Comparison of ENCODE assay signal across 25 mouse cellular contexts in the genomic region with DNA sequence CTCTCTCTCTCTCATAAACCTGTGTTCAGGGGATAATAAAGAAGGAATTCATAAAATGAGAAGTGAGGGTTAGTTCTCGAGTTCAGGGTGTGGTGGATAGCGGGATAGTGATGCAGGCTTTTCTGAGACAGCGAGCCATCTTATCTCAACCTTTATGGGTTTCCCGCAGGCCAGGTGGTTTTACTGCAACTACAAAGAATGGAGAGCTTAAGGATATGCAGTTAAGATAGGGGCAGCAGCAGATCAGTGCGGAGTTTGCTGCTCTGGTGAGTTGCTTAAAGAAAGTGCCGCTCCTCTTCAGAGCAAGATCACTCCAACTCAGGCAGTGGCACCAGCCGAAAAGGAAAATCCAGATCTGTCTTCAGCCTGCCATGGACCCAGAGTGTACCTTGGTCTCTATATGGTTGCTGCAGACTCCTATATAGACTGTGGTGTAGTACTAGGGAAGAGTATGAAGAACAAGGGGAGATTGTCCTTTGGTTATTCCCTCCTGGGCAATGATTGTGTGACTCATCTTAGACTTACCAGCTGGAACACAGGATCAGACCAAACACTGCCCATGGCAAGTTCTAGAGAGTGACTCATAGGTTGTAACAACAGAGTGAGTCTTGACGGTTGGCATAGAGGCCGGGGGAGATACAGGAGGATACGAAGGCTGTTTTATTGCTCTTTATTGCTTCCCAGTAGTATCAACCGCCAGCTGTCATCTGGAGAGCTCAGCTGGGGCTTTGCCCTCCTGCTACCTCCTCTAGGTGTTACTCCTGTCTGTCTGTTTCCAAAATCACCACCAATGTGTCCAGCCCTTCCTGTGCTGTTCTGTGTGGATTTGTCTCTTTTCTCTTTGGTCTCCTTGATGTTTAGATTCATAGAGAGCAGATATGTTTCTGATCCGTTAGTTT.
DNase-seq lines count a peak whose midpoint lies in the region; ATAC-seq and TF ChIP-seq lines count a peak whose summit lies in the region.
"Had no signal": no experiment of that assay in that cellular context is flagged by ENCODE, and none has a peak within 500 bp of the region (broad histone marks: within the 10 kb centered on the region; RNA-seq: fewer than 3 reads in every experiment).

No protein-coding gene starts in this region.

- H3K4me3 ChIP-seq in heart, embryonic 11.5 days (ENCODE audit: low read depth, low read length), result no peak overlapping the region
- H3K4me3 ChIP-seq in intestine, embryonic 14.5 days (ENCODE audit: low read depth, low read length), result no peak overlapping the region
- H3K4me3 ChIP-seq in small intestine, adult 2 months (ENCODE audit: low read depth, low read length), result no peak overlapping the region
- H3K4me3 ChIP-seq in heart, embryonic 12.5 days, result no peak overlapping the region
- H3K4me3 ChIP-seq: embryonic facial prominence, embryonic 15.5 days; forebrain, embryonic 10.5 days; limb, embryonic 13.5 days; liver, embryonic 13.5 days; lung, embryonic 15.5 days; midbrain, embryonic 12.5 days; neural tube, embryonic 13.5 days; stomach, embryonic 15.5 days had no signal

- no peak for ATAC-seq in heart, embryonic 11.5 days (replicated peaks; ENCODE audit: insufficient number of reproducible peaks, low FRiP score, low TSS enrichment)
- peak; percentile 74 for ATAC-seq in intestine, embryonic 14.5 days (replicated peaks; ENCODE audit: low FRiP score, low TSS enrichment, low read depth)
- no peak for ATAC-seq in heart, embryonic 12.5 days (ENCODE audit: insufficient number of reproducible peaks, low FRiP score)

- peaks cover 7% of the 10 kb centered on the region for H3K27me3 ChIP-seq in heart, embryonic 11.5 days (ENCODE audit: control insufficient read depth, insufficient read depth, low read length)
- H3K27me3 ChIP-seq in intestine, embryonic 14.5 days (replicated peaks; ENCODE audit: control insufficient read depth, insufficient read depth, low read length), result peaks cover 18% of the 10 kb centered on the region
- H3K27me3 ChIP-seq in small intestine, adult 2 months (ENCODE audit: control insufficient read depth, insufficient read depth, low read length), result no peaks in the 10 kb centered on the region; the same call in 1 of the 2 replicates
- peaks cover 14% of the 10 kb centered on the region; the same call in 1 of the 2 replicates for H3K27me3 ChIP-seq in heart, embryonic 12.5 days (replicated peaks)
- H3K27me3 ChIP-seq: neural tube, embryonic 13.5 days had no signal

- WGBS in heart, embryonic 11.5 days (ENCODE audit: insufficient replicate concordance), result 69% methylated on average over 12 of the region's 12 CpGs
- 52% methylated on average over 12 of the region's 12 CpGs for WGBS in intestine, embryonic 14.5 days
- WGBS in small intestine, adult 2 months, result 33% methylated on average over 12 of the region's 12 CpGs
- 66% methylated on average over 12 of the region's 12 CpGs for WGBS in heart, embryonic 12.5 days

- DNase-seq in heart, adult 11 months, result peak; percentile 49
- DNase-seq in MN1 (ENCODE audit: low spot score), result peak; percentile 40
- DNase-seq in intestine, embryonic 14.5 days (ENCODE audit: low spot score), result no peak
- no peak for DNase-seq in ovary, postnatal 14 days (ENCODE audit: low spot score)
- DNase-seq: adrenal gland, postnatal 10 days; cerebellum, adult 18-20 months; cerebellum, postnatal 36 days; gastrocnemius, postnatal 25 days; kidney, adult 9 months; kidney, postnatal 4 days; liver, embryonic 13.5 days; right cerebral cortex, postnatal 14 days; thymus, adult 2 months had no signal

- no peaks in the 10 kb centered on the region for H3K9me3 ChIP-seq in heart, embryonic 11.5 days (replicated peaks; ENCODE audit: control insufficient read depth, low read length)
- no peaks in the 10 kb centered on the region for H3K9me3 ChIP-seq in intestine, embryonic 14.5 days (ENCODE audit: control insufficient read depth, low read length)
- no peaks in the 10 kb centered on the region for H3K9me3 ChIP-seq in heart, embryonic 12.5 days (replicated peaks)
- H3K9me3 ChIP-seq: embryonic facial prominence, embryonic 15.5 days; forebrain, embryonic 10.5 days; G1E; limb, embryonic 13.5 days; liver, embryonic 13.5 days; lung, embryonic 15.5 days; midbrain, embryonic 12.5 days; neural tube, embryonic 13.5 days; stomach, embryonic 15.5 days had no signal

- H3K4me1 ChIP-seq in heart, embryonic 11.5 days (ENCODE audit: control insufficient read depth, insufficient read depth, low read length), result no peaks in the 10 kb centered on the region
- no peaks in the 10 kb centered on the region for H3K4me1 ChIP-seq in intestine, embryonic 14.5 days (replicated peaks; ENCODE audit: control insufficient read depth, insufficient read depth, low read length)
- H3K4me1 ChIP-seq in small intestine, adult 2 months (ENCODE audit: control insufficient read depth, insufficient read depth, insufficient read length, low read length), result peaks cover 7% of the 10 kb centered on the region; the same call in 1 of the 2 replicates
- H3K4me1 ChIP-seq in heart, embryonic 12.5 days (replicated peaks), result 0 out of 2 replicates have a peak, but pooled peaks cover 4% of the 10 kb centered on the region
- H3K4me1 ChIP-seq: embryonic facial prominence, embryonic 15.5 days; limb, embryonic 13.5 days; midbrain, embryonic 12.5 days had no signal

- H3K36me3 ChIP-seq in heart, embryonic 11.5 days (ENCODE audit: control insufficient read depth, insufficient read depth, low read length), result no peaks in the 10 kb centered on the region
- no peaks in the 10 kb centered on the region for H3K36me3 ChIP-seq in intestine, embryonic 14.5 days (ENCODE audit: control insufficient read depth, insufficient read depth, low read length)
- H3K36me3 ChIP-seq in small intestine, adult 2 months (ENCODE audit: control insufficient read depth, insufficient read depth, low read length), result no peaks in the 10 kb centered on the region
- H3K36me3 ChIP-seq in heart, embryonic 12.5 days, result no peaks in the 10 kb centered on the region
- H3K36me3 ChIP-seq: embryonic facial prominence, embryonic 15.5 days; forebrain, embryonic 10.5 days; G1E; limb, embryonic 13.5 days; liver, embryonic 13.5 days; lung, embryonic 15.5 days; midbrain, embryonic 12.5 days; neural tube, embryonic 13.5 days; stomach, embryonic 15.5 days had no signal

- TF ChIP-seq POLR2A in small intestine, adult 2 months (IDR thresholded peaks at IDR 0.05; ENCODE audit: low read depth, low read length), result no peak

- H3K9ac ChIP-seq in heart, embryonic 11.5 days (ENCODE audit: low read depth, low read length), result no peak overlapping the region
- H3K9ac ChIP-seq in intestine, embryonic 14.5 days (ENCODE audit: low read length), result no peak overlapping the region
- H3K9ac ChIP-seq in heart, embryonic 12.5 days, result no peak overlapping the region
- H3K9ac ChIP-seq: embryonic facial prominence, embryonic 15.5 days; limb, embryonic 13.5 days; liver, embryonic 13.5 days; lung, embryonic 15.5 days; midbrain, embryonic 12.5 days; neural tube, embryonic 13.5 days; stomach, embryonic 15.5 days had no signal

- no peak overlapping the region for H3K27ac ChIP-seq in heart, embryonic 11.5 days (ENCODE audit: low read depth, low read length)
- H3K27ac ChIP-seq in intestine, embryonic 14.5 days (ENCODE audit: low read depth), result no peak overlapping the region
- 0 out of 2 replicates have a peak overlapping the region, but pooled peaks have one; percentile 11 for H3K27ac ChIP-seq in small intestine, adult 2 months (ENCODE audit: insufficient read depth, low read depth, low read length)
- no peak overlapping the region for H3K27ac ChIP-seq in heart, embryonic 12.5 days (ENCODE audit: poor library complexity, severe bottlenecking)
- H3K27ac ChIP-seq: embryonic facial prominence, embryonic 15.5 days; forebrain, embryonic 10.5 days; limb, embryonic 13.5 days; liver, embryonic 13.5 days; lung, embryonic 15.5 days; macrophage; midbrain, embryonic 12.5 days; neural tube, embryonic 13.5 days; stomach, embryonic 15.5 days had no signal

- no peak overlapping the region for H3K4me2 ChIP-seq in heart, embryonic 11.5 days
- H3K4me2 ChIP-seq in intestine, embryonic 14.5 days (ENCODE audit: low read length), result no peak overlapping the region
- H3K4me2 ChIP-seq in heart, embryonic 12.5 days, result no peak overlapping the region
- H3K4me2 ChIP-seq: embryonic facial prominence, embryonic 15.5 days; limb, embryonic 13.5 days; liver, embryonic 13.5 days; lung, embryonic 15.5 days; midbrain, embryonic 12.5 days; neural tube, embryonic 13.5 days; stomach, embryonic 15.5 days had no signal

- no peak for TF ChIP-seq CTCF in small intestine, adult 2 months (IDR thresholded peaks at IDR 0.05; ENCODE audit: extremely low read depth, insufficient read length, insufficient replicate concordance, low read depth, low read length)

Comparison
In these comparisons a context has a peak if more than half of its experiments do, and no peak if none do; other contexts are left out.
1. DNase-seq: peak in heart, adult 11 months (single experiment) and MN1 (single experiment); none in intestine, embryonic 14.5 days (single experiment) and ovary, postnatal 14 days (single experiment).